Comparison of ENCODE assay signal across 10 mouse cellular contexts in the genomic region with DNA sequence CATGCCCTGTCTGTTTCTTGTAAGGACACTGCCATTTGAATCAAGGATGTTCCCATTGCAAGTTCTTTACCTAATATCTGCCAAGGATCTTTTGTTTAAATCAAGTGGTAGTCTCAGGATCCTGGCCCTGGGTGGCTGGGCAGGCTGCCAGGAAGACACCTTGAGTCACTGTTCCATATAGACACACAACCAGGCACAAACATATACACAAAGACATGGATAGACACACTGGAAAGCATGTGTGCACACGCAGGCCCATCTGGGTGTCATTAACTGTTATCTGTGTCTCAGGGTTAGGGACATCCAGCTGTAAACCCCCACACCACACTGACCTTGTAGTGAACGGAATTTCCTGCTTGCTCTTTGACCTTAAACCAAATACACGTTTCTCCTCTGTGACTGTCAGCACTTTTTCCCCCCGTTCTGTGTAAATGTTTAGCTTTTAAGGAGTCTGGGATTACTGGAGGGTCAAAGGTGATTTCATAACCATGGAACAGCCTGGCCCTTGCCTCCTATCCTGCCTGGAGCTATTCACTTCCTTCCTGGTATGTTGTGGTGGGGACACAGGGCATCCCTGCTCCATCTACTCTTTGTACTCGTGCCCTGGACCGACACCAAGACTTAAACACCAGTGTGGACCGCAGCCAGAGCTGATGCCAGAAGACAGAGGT. TPM values are rescaled to one million over a fixed set of nuclear protein-coding genes. Genes with fewer than 3 reads are reported as not detected.
DNase-seq lines count a peak whose midpoint lies in the region; ATAC-seq and TF ChIP-seq lines count a peak whose summit lies in the region.
"Had no signal": no experiment of that assay in that cellular context is flagged by ENCODE, and none has a peak within 500 bp of the region (broad histone marks: within the 10 kb centered on the region; RNA-seq: fewer than 3 reads in every experiment).

No protein-coding gene starts in this region.

- H3K36me3 ChIP-seq in embryonic facial prominence, embryonic 15.5 days: no peaks in the 10 kb centered on the region; the same call in 1 of the 2 replicates
- H3K36me3 ChIP-seq: hindbrain, embryonic 15.5 days had no signal

- no peaks in the 10 kb centered on the region for H3K9me3 ChIP-seq in embryonic facial prominence, embryonic 15.5 days (replicated peaks)
- H3K9me3 ChIP-seq: hindbrain, embryonic 15.5 days had no signal

- H3K9ac ChIP-seq in embryonic facial prominence, embryonic 15.5 days: no peak overlapping the region
- H3K9ac ChIP-seq: hindbrain, embryonic 15.5 days had no signal

- no peak overlapping the region for H3K4me2 ChIP-seq in embryonic facial prominence, embryonic 15.5 days (replicated peaks)
- H3K4me2 ChIP-seq: hindbrain, embryonic 15.5 days had no signal

- WGBS in embryonic facial prominence, embryonic 15.5 days: 14% methylated on average over 7 of the region's 7 CpGs
- WGBS in lung, adult 2 months: 29% methylated on average over 7 of the region's 7 CpGs

- TF ChIP-seq POLR2A in lung, adult 2 months (IDR thresholded peaks at IDR 0.05; ENCODE audit: borderline replicate concordance, extremely low read depth, low read depth, low read length): no peak

- no peak overlapping the region for H3K27ac ChIP-seq in embryonic facial prominence, embryonic 15.5 days (replicated peaks)
- no peak overlapping the region for H3K27ac ChIP-seq in layer of hippocampus, adult 2 months
- H3K27ac ChIP-seq: hindbrain, embryonic 15.5 days had no signal

- TF ChIP-seq CTCF in lung, adult 2 months (IDR thresholded peaks at IDR 0.05; ENCODE audit: insufficient read depth, low read length): no peak
- TF ChIP-seq CTCF in layer of hippocampus, adult 2 months (conservative IDR thresholded peaks at IDR 0.05): no peak

- H3K4me3 ChIP-seq in embryonic facial prominence, embryonic 15.5 days (replicated peaks): no peak overlapping the region
- H3K4me3 ChIP-seq in lung, adult 2 months (replicated peaks; ENCODE audit: extremely low read depth, low read depth, low read length): no peak overlapping the region
- no peak overlapping the region for H3K4me3 ChIP-seq in layer of hippocampus, adult 2 months
- H3K4me3 ChIP-seq: hindbrain, embryonic 15.5 days had no signal

- 0 out of 2 replicates have a peak, but pooled peaks have one; percentile 44 for ATAC-seq in embryonic facial prominence, embryonic 15.5 days (ENCODE audit: insufficient number of reproducible peaks, low FRiP score, low TSS enrichment, low read depth)
- ATAC-seq in megakaryocyte progenitor cell, adult 5-6 weeks (replicated peaks; ENCODE audit: poor library complexity): no peak

- peak; percentile 77 for DNase-seq in embryo, embryonic 10 days (ENCODE audit: low spot score)
- DNase-seq in kidney, postnatal 14 days: peak; percentile 86
- DNase-seq in lung, adult 2 months: peak; percentile 31
- DNase-seq in layer of hippocampus, adult 2 months (ENCODE audit: low spot score in 2 of 2): no peak
- no peak for DNase-seq in ovary, adult 18-20 months (ENCODE audit: low spot score)
- DNase-seq in gastrocnemius, adult 8-10 months (ENCODE audit: low spot score in 2 of 2): no peak

- peaks cover 2% of the 10 kb centered on the region; the same call in 1 of the 2 replicates for H3K4me1 ChIP-seq in embryonic facial prominence, embryonic 15.5 days
- H3K4me1 ChIP-seq in lung, adult 2 months (ENCODE audit: control insufficient read depth, insufficient read depth, low read length): peaks cover 18% of the 10 kb centered on the region

- H3K27me3 ChIP-seq in embryonic facial prominence, embryonic 15.5 days: no peaks in the 10 kb centered on the region
- H3K27me3 ChIP-seq: hindbrain, embryonic 15.5 days had no signal

RNA-seq across cellular contexts. Expression of a gene that starts 59.2 kb away (rescaled TPM):
- 16.5 and 18.1 TPM in 2 replicates for polyA plus RNA-seq in embryonic facial prominence, embryonic 15.5 days (2015; fragmentation: Nextera tagmentation; extraction: Ambion mirVana)
- polyA plus RNA-seq in lung, adult 2 months (2012; rRNA removed): 83.6 and 99.1 TPM in 2 replicates
- total RNA-seq in megakaryocyte progenitor cell, adult 5-6 weeks (2015): 0.79 TPM in 1 of 2 replicates, not detected in the other
- 1.5 TPM in 1 of 2 replicates, not detected in the other for total RNA-seq in megakaryocyte progenitor cell, adult 5-6 weeks (2017)
- 10 to 100 TPM; 21.8 to 31.9 TPM for total RNA-seq in layer of hippocampus, adult 2 months (2021)
- total RNA-seq in gastrocnemius, adult 8-10 months (2022): 1 to 10 TPM; 1.3 to 2.9 (median 2.1) TPM
- total RNA-seq: CH12.LX had no signal

Comparison
In these comparisons a context has a peak if more than half of its experiments do, and no peak if none do; other contexts are left out.
1. DNase-seq: peak in embryo, embryonic 10 days (single experiment), kidney, postnatal 14 days (single experiment) and lung, adult 2 months (single experiment); none in layer of hippocampus, adult 2 months (0 of 2), ovary, adult 18-20 months (single experiment) and gastrocnemius, adult 8-10 months (0 of 2).
2. RNA of a gene that starts 59.2 kb away (total RNA-seq): 21.8 to 31.9 TPM in layer of hippocampus, adult 2 months; 1.3 to 2.9 TPM in gastrocnemius, adult 8-10 months and 0.79 to 1.5 TPM in megakaryocyte progenitor cell, adult 5-6 weeks; every median in the first group is over 4 times any median in the second.